Mouse (Mus musculus) stomach, adult 2 months (tissue): ENCODE measurements around the gene Rccd1. TPM values are rescaled to one million over a fixed set of nuclear protein-coding genes. Genes with fewer than 3 reads are reported as not detected.

Source experiments
- polyA plus RNA-seq: library from polyadenylated mRNA; depleted of rRNA; stranded (reverse); fragments of >200 nt; gene quantifications from 2 replicates; pipeline ENCODE4 v1.2.3, GENCODE M21; 2012; rRNA removed

The Rccd1 gene
- 3.5 and 3.6 TPM in 2 replicates for polyA plus RNA-seq

GRCm38 (mm10) chr7:80324043-80324815, at the start of gene Rccd1:
Gene Rccd1, minus strand, starts transcription at chr7:80324454.

GRCm38 (mm10) chr7:80371041-80371751, 46.9 kb upstream of the Rccd1 start, which contains the start of gene Man2a2:
Gene Man2a2, minus strand, starts transcription at chr7:80371375.

GRCm38 (mm10) chr7:80342858-80343257, 18.6 kb upstream of the Rccd1 start, which contains the start of gene Hddc3:
Gene Hddc3, plus strand, starts transcription at chr7:80343104.

GRCm38 (mm10) chr7:80340793-80341192, 16.5 kb upstream of the Rccd1 start, which contains the start of gene Unc45a:
Gene Unc45a, minus strand, starts transcription at chr7:80341005.

GRCm38 (mm10) chr7:80294062-80294763, 30.0 kb downstream of the Rccd1 start, which contains the start of gene Prc1:
Gene Prc1, plus strand, starts transcription at chr7:80294450.

GRCm38 (mm10) chr7:80268897-80269750, 55.1 kb downstream of the Rccd1 start, which contains the start of gene Vps33b:
Gene Vps33b, plus strand, starts transcription at chr7:80269649.

GRCm38 (mm10) chr7:80260625-80261371, 63.5 kb downstream of the Rccd1 start, which contains the start of gene Ngrn:
Gene Ngrn, plus strand, starts transcription at chr7:80261215.

GRCm38 (mm10) chr7:80246148-80246721, 78.0 kb downstream of the Rccd1 start, which contains the start of gene Ttll13:
Gene Ttll13, plus strand, starts transcription at chr7:80246376.

Other genes starting within 250 kb of the Rccd1 start
- gene Idh2, start 209.1 kb downstream of the Rccd1 start, polyA plus RNA-seq: 80.6 and 95.4 TPM in 2 replicates
- 28.8 and 30.4 TPM in 2 replicates for gene Sema4b, start 137.6 kb downstream of the Rccd1 start, polyA plus RNA-seq
- 213 and 281 TPM in 2 replicates for gene Cib1, start 91.6 kb downstream of the Rccd1 start, polyA plus RNA-seq
- 1.6 and 2.6 TPM in 2 replicates for gene Gdpgp1, start 91.6 kb downstream of the Rccd1 start, polyA plus RNA-seq
- 0.06 and 0.09 TPM in 2 replicates for gene Ttll13, start 78.1 kb downstream of the Rccd1 start, polyA plus RNA-seq
- gene Ngrn, start 63.2 kb downstream of the Rccd1 start, polyA plus RNA-seq: 6.5 and 9.0 TPM in 2 replicates
- gene Vps33b, start 54.8 kb downstream of the Rccd1 start, polyA plus RNA-seq: 2.2 and 5.1 TPM in 2 replicates
- 3.4 and 4.5 TPM in 2 replicates for gene Prc1, start 30.0 kb downstream of the Rccd1 start, polyA plus RNA-seq
- gene Unc45a, start 16.6 kb upstream of the Rccd1 start, polyA plus RNA-seq: 41.4 and 45.6 TPM in 2 replicates
- 7.8 and 8.3 TPM in 2 replicates for gene Hddc3, start 18.6 kb upstream of the Rccd1 start, polyA plus RNA-seq
- gene Man2a2, start 46.9 kb upstream of the Rccd1 start, polyA plus RNA-seq: 23.3 and 27.7 TPM in 2 replicates
- 27.2 and 33.1 TPM in 2 replicates for gene Fes, start 63.5 kb upstream of the Rccd1 start, polyA plus RNA-seq
- 497 and 619 TPM in 2 replicates for gene Furin, start 81.0 kb upstream of the Rccd1 start, polyA plus RNA-seq
- gene Blm, start 210.7 kb upstream of the Rccd1 start, polyA plus RNA-seq: 0.19 and 0.91 TPM in 2 replicates